Comparison of ENCODE assay signal across 11 mouse cellular contexts in genomic region chr11:98449921-98450771, GRCm38 (mm10). TPM values are rescaled to one million over a fixed set of nuclear protein-coding genes. Genes with fewer than 3 reads are reported as not detected.
DNase-seq lines count a peak whose midpoint lies in the region; ATAC-seq lines count a peak whose summit lies in the region.
"Had no signal": no experiment of that assay in that cellular context is flagged by ENCODE, and none has a peak within 500 bp of the region (broad histone marks: within the 10 kb centered on the region; RNA-seq: fewer than 3 reads in every experiment).

No protein-coding gene starts in this region.

- no peak overlapping the region for H3K27ac ChIP-seq in intestine, embryonic 14.5 days (ENCODE audit: low read depth)

- no peak overlapping the region; the same call in 1 of the 2 replicates for H3K4me2 ChIP-seq in intestine, embryonic 14.5 days (ENCODE audit: low read length)

- H3K4me1 ChIP-seq in intestine, embryonic 14.5 days (replicated peaks; ENCODE audit: control insufficient read depth, insufficient read depth, low read length), result no peaks in the 10 kb centered on the region

- peaks cover 23% of the 10 kb centered on the region for H3K27me3 ChIP-seq in intestine, embryonic 14.5 days (replicated peaks; ENCODE audit: control insufficient read depth, insufficient read depth, low read length)

- 75% methylated on average over 20 of the region's 20 CpGs for WGBS in intestine, embryonic 14.5 days

- H3K4me3 ChIP-seq in intestine, embryonic 14.5 days (ENCODE audit: low read depth, low read length), result no peak overlapping the region

- ATAC-seq in intestine, embryonic 14.5 days (replicated peaks; ENCODE audit: low FRiP score, low TSS enrichment, low read depth), result no peak

- H3K36me3 ChIP-seq in intestine, embryonic 14.5 days (ENCODE audit: control insufficient read depth, insufficient read depth, low read length), result peaks cover 2% of the 10 kb centered on the region; the same call in 1 of the 2 replicates

- H3K9ac ChIP-seq in intestine, embryonic 14.5 days (ENCODE audit: low read length), result 0 out of 2 replicates have a peak overlapping the region, but pooled peaks have one; percentile 13

- no peaks in the 10 kb centered on the region for H3K9me3 ChIP-seq in intestine, embryonic 14.5 days (ENCODE audit: control insufficient read depth, low read length)

- peak; percentile 94 for DNase-seq in heart, adult 11 months
- no peak for DNase-seq in heart, adult 8-10 months (ENCODE audit: low spot score)
- peak; percentile 81 for DNase-seq in A20 (ENCODE audit: low read depth, low spot score)
- no peak for DNase-seq in intestine, embryonic 14.5 days (ENCODE audit: low spot score)
- peak; percentile 82 to 84 for DNase-seq in kidney, postnatal 36 days
- no peak for DNase-seq in embryo, embryonic 10 days (ENCODE audit: low spot score)
- DNase-seq in ovary, postnatal 36 days (ENCODE audit: low spot score), result no peak
- DNase-seq in spleen, adult 18-20 months, result no peak
- DNase-seq: B cell, adult 2 months; midbrain, embryonic 14.5 days had no signal

RNA-seq across cellular contexts. Expression of gene Grb7, which starts 4.0 kb away (rescaled TPM):
- under 1 TPM in 1 of 4 experiments, not detected in 3; 0.19 TPM for total RNA-seq in heart, adult 8-10 months (2022)
- polyA plus RNA-seq in intestine, embryonic 14.5 days (2014; fragmentation: Nextera tagmentation; extraction: Ambion mirVana), result 74.1 and 74.6 TPM in 2 replicates
- total RNA-seq: granulocyte monocyte progenitor cell, adult 5-6 weeks had no signal

RNA-seq across cellular contexts. Expression of gene Mien1, which starts 11.4 kb away (rescaled TPM):
- total RNA-seq in heart, adult 8-10 months (2022), result 10 to 100 TPM; 66.9 to 78.4 (median 71.0) TPM
- polyA plus RNA-seq in intestine, embryonic 14.5 days (2014; fragmentation: Nextera tagmentation; extraction: Ambion mirVana), result 109 and 123 TPM in 2 replicates

RNA-seq across cellular contexts. Expression of gene Erbb2, which starts 37.9 kb away (rescaled TPM):
- 1 to 10 TPM; 5.4 to 9.1 (median 8.0) TPM for total RNA-seq in heart, adult 8-10 months (2022)
- 33.5 and 35.3 TPM in 2 replicates for polyA plus RNA-seq in intestine, embryonic 14.5 days (2014; fragmentation: Nextera tagmentation; extraction: Ambion mirVana)
- total RNA-seq: granulocyte monocyte progenitor cell, adult 5-6 weeks had no signal

RNA-seq across cellular contexts. Expression of gene Pgap3, which starts 49.9 kb away (rescaled TPM):
- 1 to 10 TPM; 8.2 to 9.6 (median 8.9) TPM for total RNA-seq in heart, adult 8-10 months (2022)
- polyA plus RNA-seq in intestine, embryonic 14.5 days (2014; fragmentation: Nextera tagmentation; extraction: Ambion mirVana), result 13.4 and 14.1 TPM in 2 replicates

Comparison
In these comparisons a context has a peak if more than half of its experiments do, and no peak if none do; other contexts are left out.
1. DNase-seq: peak in heart, adult 11 months (single experiment), A20 (single experiment) and kidney, postnatal 36 days (2 of 2); none in heart, adult 8-10 months (single experiment), intestine, embryonic 14.5 days (single experiment), embryo, embryonic 10 days (single experiment), ovary, postnatal 36 days (single experiment) and spleen, adult 18-20 months (0 of 2).